Mouse (Mus musculus): Measurements from ENCODE around the gene Atp2b1. TPM values are rescaled to one million over a fixed set of nuclear protein-coding genes. Genes with fewer than 3 reads are reported as not detected.

Atp2b1 gene
- polyA plus RNA-seq, 1 experiment from 2014 or later, result 255 TPM

- H3K27ac ChIP-seq, result no peak overlapping the region
- H3K27me3 ChIP-seq, result no peaks in the 10 kb centered on the region
- no peaks in the 10 kb centered on the region for H3K9me3 ChIP-seq
- H3K9ac ChIP-seq, result no peak overlapping the region
- H3K36me3 ChIP-seq, result no peaks in the 10 kb centered on the region
- no peak overlapping the region for H3K4me2 ChIP-seq
- ATAC-seq (ENCODE audit: low FRiP score), result no peak
- no peak overlapping the region for H3K4me3 ChIP-seq
- no peaks in the 10 kb centered on the region for H3K4me1 ChIP-seq (replicated peaks)
Observed at GRCm38 (mm10) chr10:99053111-99053510, 138.9 kb downstream of the Atp2b1 start.

GRCm38 (mm10) chr10:99060588-99060987 lies 146.4 kb downstream of the Atp2b1 start:
- no peak for ATAC-seq (ENCODE audit: low FRiP score)
- H3K9me3 ChIP-seq, result no peaks in the 10 kb centered on the region
- 93% methylated on average over 7 of the region's 7 CpGs for WGBS

GRCm38 (mm10) chr10:99061418-99061817 lies 147.2 kb downstream of the Atp2b1 start:
- Histone ChIP-seq H3K4me2 (no peak overlapping the region), H3K27me3 (no peaks in the 10 kb centered on the region), H3K27ac (no peak overlapping the region), H3K36me3 (no peaks in the 10 kb centered on the region), H3K9ac (no peak overlapping the region), H3K4me3 (no peak overlapping the region), H3K9me3 (no peaks in the 10 kb centered on the region), H3K4me1 (replicated peaks) (no peaks in the 10 kb centered on the region)
- ATAC-seq (ENCODE audit: low FRiP score), result no peak
- WGBS, result 96% methylated on average over 10 of the region's 10 CpGs

More at GRCm38 (mm10) chr10:99060588-99060987, 146.4 kb downstream of the Atp2b1 start:
- no peak overlapping the region for H3K27ac ChIP-seq
- H3K4me3 ChIP-seq, result no peak overlapping the region
- no peaks in the 10 kb centered on the region for H3K36me3 ChIP-seq
- H3K27me3 ChIP-seq, result no peaks in the 10 kb centered on the region
- no peaks in the 10 kb centered on the region for H3K4me1 ChIP-seq (replicated peaks)
- no peak overlapping the region for H3K9ac ChIP-seq
- H3K4me2 ChIP-seq, result no peak overlapping the region

GRCm38 (mm10) chr10:99062546-99062945 lies 148.3 kb downstream of the Atp2b1 start:
- Histone ChIP-seq H3K27ac (no peak overlapping the region), H3K9me3 (no peaks in the 10 kb centered on the region), H3K36me3 (no peaks in the 10 kb centered on the region), H3K4me2 (no peak overlapping the region), H3K27me3 (no peaks in the 10 kb centered on the region), H3K9ac (no peak overlapping the region), H3K4me1 (replicated peaks) (no peaks in the 10 kb centered on the region), H3K4me3 (no peak overlapping the region)
- no peak for ATAC-seq (ENCODE audit: low FRiP score)
- WGBS, result 90% methylated on average over 5 of the region's 5 CpGs

Other genes starting within 250 kb of the Atp2b1 start
- 10.1 and 11.9 TPM in 2 replicates for gene Poc1b, start 192.6 kb downstream of the Atp2b1 start, polyA plus RNA-seq (2015; fragmentation: Nextera tagmentation; extraction: Ambion mirVana)
- 3.1 and 3.9 TPM in 2 replicates for gene Galnt4, start 193.8 kb downstream of the Atp2b1 start, polyA plus RNA-seq (2015; fragmentation: Nextera tagmentation; extraction: Ambion mirVana)
- gene Phxr2, start 211.9 kb downstream of the Atp2b1 start, polyA plus RNA-seq (2015; fragmentation: Nextera tagmentation; extraction: Ambion mirVana), result not detected in 2 replicates

Measured in hindbrain, embryonic 13.5 days (tissue).